Mouse (Mus musculus): ENCODE results near the gene Vmn1r220.
"Not testable (repeated sequence)": the region's sequence is repeated elsewhere in the genome, so short reads cannot be mapped to it uniquely, and the experiment has no call there.

Gene Vmn1r220

GRCm38 (mm10) chr13:23187875-23188274 lies at the start of gene Vmn1r220:
Gene Vmn1r220, minus strand, starts transcription at chr13:23187975.
- DNase-seq: no peak

GRCm38 (mm10) chr13:23235847-23236246 lies 48.1 kb upstream of the Vmn1r220 start, which contains the start of gene Vmn1r222:
Gene Vmn1r222, minus strand, starts transcription at chr13:23235947.
- DNase-seq: not testable (repeated sequence)

- DNase-seq: not testable (repeated sequence)
These were observed 26.1 kb upstream of the Vmn1r220 start, which contains the start of gene Vmn1r221 for GRCm38 (mm10) chr13:23213827-23214226. Gene Vmn1r221, plus strand, starts transcription at chr13:23214127.

GRCm38 (mm10) chr13:23203885-23204284 lies 16.1 kb upstream of the Vmn1r220 start:
- not testable (repeated sequence) for DNase-seq

GRCm38 (mm10) chr13:23166471-23166870 lies 21.3 kb downstream of the Vmn1r220 start:
- not testable (repeated sequence) for DNase-seq

- no peak for DNase-seq
These were observed 28.8 kb downstream of the Vmn1r220 start, which contains the start of gene Vmn1r219 for GRCm38 (mm10) chr13:23159012-23159411. Gene Vmn1r219, plus strand, starts transcription at chr13:23159312.

- no peak for DNase-seq
These were observed 29.9 kb downstream of the Vmn1r220 start for GRCm38 (mm10) chr13:23157848-23158247.

- no peak for DNase-seq
These were observed 48.9 kb downstream of the Vmn1r220 start for GRCm38 (mm10) chr13:23138880-23139279.

GRCm38 (mm10) chr13:23133501-23133900 lies 54.3 kb downstream of the Vmn1r220 start:
- DNase-seq: no peak

GRCm38 (mm10) chr13:23133099-23133498 lies 54.7 kb downstream of the Vmn1r220 start, which contains the start of gene Vmn1r218:
Gene Vmn1r218, plus strand, starts transcription at chr13:23133155.
- no peak for DNase-seq
